Mouse (Mus musculus): ENCODE measurements at regions not wholly inside any gene's neighbourhood (a gene's known extent, or its start where the extent isn't known, plus 50 kb on each side); places are given as distances from the start of the nearest gene placed in this dataset.
"Not testable (repeated sequence)": the region's sequence is repeated elsewhere in the genome, so short reads cannot be mapped to it uniquely, and the experiment has no call there.

- not testable (repeated sequence) for H3K27me3 ChIP-seq; H3K4me1 ChIP-seq; H3K9ac ChIP-seq (replicated peaks); ATAC-seq (ENCODE audit: low FRiP score, low read depth); H3K27ac ChIP-seq (replicated peaks); H3K4me2 ChIP-seq (replicated peaks); H3K36me3 ChIP-seq; H3K9me3 ChIP-seq; H3K4me3 ChIP-seq
- WGBS = 74% methylated on average over 2 of the region's 2 CpGs
Measured at GRCm38 (mm10) chr1:14688041-14688440, 1405.1 kb downstream of the 4930444P10Rik start.

GRCm38 (mm10) chr1:14686172-14686571 is 1407.0 kb downstream of the 4930444P10Rik start:
- ATAC-seq (ENCODE audit: low FRiP score, low read depth) = no peak
- Histone ChIP-seq H3K4me3 (no peak overlapping the region), H3K4me2 (replicated peaks) (no peak overlapping the region), H3K9ac (replicated peaks) (no peak overlapping the region), H3K4me1 (no peaks in the 10 kb centered on the region), H3K9me3 (no peaks in the 10 kb centered on the region), H3K36me3 (no peaks in the 10 kb centered on the region), H3K27me3 (no peaks in the 10 kb centered on the region), H3K27ac (replicated peaks) (no peak overlapping the region)
- 48% methylated on average over 2 of the region's 2 CpGs for WGBS

GRCm38 (mm10) chr1:14680443-14680842 is 1412.7 kb downstream of the 4930444P10Rik start:
- Histone ChIP-seq H3K9me3 (no peaks in the 10 kb centered on the region), H3K9ac (replicated peaks) (no peak overlapping the region), H3K4me2 (replicated peaks) (no peak overlapping the region), H3K4me1 (no peaks in the 10 kb centered on the region), H3K4me3 (no peak overlapping the region), H3K27ac (replicated peaks) (no peak overlapping the region), H3K27me3 (no peaks in the 10 kb centered on the region), H3K36me3 (no peaks in the 10 kb centered on the region)
- WGBS = 90% methylated on average over 3 of the region's 3 CpGs
- ATAC-seq (ENCODE audit: low FRiP score, low read depth) = no peak

DNA sequence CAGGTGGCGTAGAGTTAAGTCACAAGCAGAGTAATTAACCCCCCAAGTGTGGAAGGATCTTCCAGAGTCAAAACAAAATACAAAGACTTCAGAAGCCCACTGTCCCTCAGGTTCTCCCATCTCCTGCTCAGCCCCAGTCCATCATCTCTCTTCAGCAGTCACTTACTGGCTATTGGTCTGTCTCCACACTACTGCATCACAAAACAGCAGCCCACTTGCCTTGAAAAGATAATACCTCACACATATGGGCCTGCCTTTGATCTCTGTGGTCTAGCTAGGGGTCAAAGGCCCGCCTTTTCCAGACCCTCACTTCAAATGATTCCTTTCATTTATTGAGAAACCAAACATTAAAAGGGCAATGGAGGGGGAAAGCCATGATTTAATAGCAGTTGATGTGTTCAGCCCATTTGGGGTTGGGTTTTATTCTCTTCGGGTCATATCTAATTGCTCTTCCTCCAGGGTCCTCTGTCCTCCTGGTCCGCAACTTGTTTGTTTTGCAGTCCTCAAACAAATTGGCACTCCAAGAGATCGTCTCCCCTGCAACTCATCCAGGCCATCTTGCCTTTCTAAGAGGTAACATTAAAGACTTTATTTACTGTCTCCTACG is 1420.6 kb downstream of the 4930444P10Rik start:
- no peaks in the 10 kb centered on the region for H3K36me3 ChIP-seq
- no peak overlapping the region for H3K4me2 ChIP-seq (replicated peaks)
- 39% methylated on average over 6 of the region's 6 CpGs for WGBS
- no peak overlapping the region for H3K9ac ChIP-seq (replicated peaks)
- no peaks in the 10 kb centered on the region for H3K9me3 ChIP-seq
- no peak overlapping the region for H3K27ac ChIP-seq (replicated peaks)
- H3K4me1 ChIP-seq = no peaks in the 10 kb centered on the region
- no peak for ATAC-seq (ENCODE audit: low FRiP score, low read depth)
- no peak overlapping the region for H3K4me3 ChIP-seq
- H3K27me3 ChIP-seq = no peaks in the 10 kb centered on the region

GRCm38 (mm10) chr1:14662706-14663312 is 1430.3 kb downstream of the 4930444P10Rik start:
- Histone ChIP-seq H3K27ac (replicated peaks) (no peak overlapping the region), H3K9ac (replicated peaks) (no peak overlapping the region), H3K9me3 (no peaks in the 10 kb centered on the region), H3K4me3 (no peak overlapping the region), H3K27me3 (no peaks in the 10 kb centered on the region), H3K36me3 (no peaks in the 10 kb centered on the region), H3K4me1 (no peaks in the 10 kb centered on the region), H3K4me2 (replicated peaks) (no peak overlapping the region)
- 89% methylated on average over 6 of the region's 6 CpGs for WGBS
- no peak for ATAC-seq (ENCODE audit: low FRiP score, low read depth)

- Histone ChIP-seq H3K27me3 (no peaks in the 10 kb centered on the region), H3K4me2 (replicated peaks) (no peak overlapping the region), H3K36me3 (no peaks in the 10 kb centered on the region), H3K9me3 (no peaks in the 10 kb centered on the region), H3K4me1 (no peaks in the 10 kb centered on the region), H3K4me3 (no peak overlapping the region), H3K27ac (replicated peaks) (no peak overlapping the region), H3K9ac (replicated peaks) (no peak overlapping the region)
- ATAC-seq (ENCODE audit: low FRiP score, low read depth) = no peak
- 80% methylated on average over 2 of the region's 2 CpGs for WGBS
Measured at GRCm38 (mm10) chr1:14661854-14662253, 1431.3 kb downstream of the 4930444P10Rik start.

- WGBS = 69% methylated on average over 2 of the region's 2 CpGs
- H3K4me3 ChIP-seq = no peak overlapping the region
- H3K27ac ChIP-seq (replicated peaks) = no peak overlapping the region
- no peaks in the 10 kb centered on the region for H3K4me1 ChIP-seq
- H3K4me2 ChIP-seq (replicated peaks) = no peak overlapping the region
- H3K9me3 ChIP-seq = no peaks in the 10 kb centered on the region
- no peak overlapping the region for H3K9ac ChIP-seq (replicated peaks)
- H3K36me3 ChIP-seq = no peaks in the 10 kb centered on the region
- no peak for ATAC-seq (ENCODE audit: low FRiP score, low read depth)
- H3K27me3 ChIP-seq = no peaks in the 10 kb centered on the region
Measured at GRCm38 (mm10) chr1:14650346-14650745, 1442.8 kb downstream of the 4930444P10Rik start.

DNA sequence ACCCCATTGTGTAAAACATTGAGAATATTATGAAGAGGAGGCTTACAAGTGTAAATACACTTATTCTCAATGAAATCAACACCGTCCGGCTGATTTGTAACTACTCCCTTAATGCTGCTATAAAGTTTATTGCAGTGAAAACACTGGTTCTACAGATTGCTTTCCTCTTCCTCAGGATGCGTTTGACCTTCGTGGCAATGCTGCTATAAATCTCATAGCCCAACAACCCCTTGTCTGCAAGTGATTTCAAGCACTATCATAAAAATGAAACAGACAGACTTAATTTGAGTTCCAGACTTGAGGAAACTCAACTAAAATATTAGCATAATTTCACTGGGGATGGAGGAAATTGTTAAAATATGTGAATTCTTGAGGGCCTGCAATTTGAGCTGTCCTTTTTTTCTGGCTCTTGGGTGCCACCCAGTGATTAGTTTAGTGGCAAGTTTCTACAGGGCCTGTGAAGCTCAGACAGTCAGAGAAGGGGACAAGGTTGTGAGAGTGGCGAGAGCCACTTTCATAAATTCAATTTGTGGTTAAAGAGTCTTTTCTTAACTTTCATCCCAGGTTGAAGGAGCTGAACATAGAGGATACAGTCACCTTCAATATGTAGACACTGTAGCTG is 1457.4 kb downstream of the 4930444P10Rik start:
- H3K36me3 ChIP-seq = no peaks in the 10 kb centered on the region

DNA sequence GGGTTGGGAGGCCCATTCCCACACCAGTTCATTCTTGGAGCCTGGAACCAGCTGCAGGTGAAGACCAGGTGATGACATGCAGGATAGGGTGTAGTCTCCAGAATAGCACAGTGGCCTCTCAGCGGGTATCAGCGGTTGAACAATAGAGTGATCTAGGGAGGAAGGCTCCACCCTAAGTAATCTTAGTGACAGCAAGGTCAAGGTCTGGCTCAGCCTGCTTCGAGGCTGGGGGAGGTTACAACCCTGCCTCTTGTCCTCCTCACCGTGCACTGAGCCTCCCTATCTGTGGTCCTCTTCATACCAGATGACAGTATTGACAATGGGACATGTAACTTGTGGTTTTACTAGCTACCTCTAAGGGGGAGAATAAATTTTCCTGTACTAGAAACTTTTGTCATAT is 1461.1 kb downstream of the 4930444P10Rik start:
- no peak overlapping the region for H3K4me3 ChIP-seq
- no peaks in the 10 kb centered on the region for H3K4me1 ChIP-seq
- no peak overlapping the region for H3K4me2 ChIP-seq (replicated peaks)
- H3K27ac ChIP-seq (replicated peaks) = no peak overlapping the region
- no peak for ATAC-seq (ENCODE audit: low FRiP score, low read depth)
- 27% methylated on average over 4 of the region's 4 CpGs for WGBS
- no peaks in the 10 kb centered on the region; the same call in 1 of the 2 replicates for H3K9me3 ChIP-seq
- no peaks in the 10 kb centered on the region for H3K27me3 ChIP-seq
- H3K9ac ChIP-seq (replicated peaks) = no peak overlapping the region
- H3K36me3 ChIP-seq = no peaks in the 10 kb centered on the region

More for the DNA sequence above, 1457.4 kb downstream of the 4930444P10Rik start:
- H3K4me2 ChIP-seq (replicated peaks) = no peak overlapping the region
- WGBS = 83% methylated on average over 5 of the region's 5 CpGs
- no peaks in the 10 kb centered on the region for H3K9me3 ChIP-seq
- no peak overlapping the region for H3K9ac ChIP-seq (replicated peaks)
- no peak for ATAC-seq (ENCODE audit: low FRiP score, low read depth)
- no peaks in the 10 kb centered on the region for H3K27me3 ChIP-seq
- H3K4me1 ChIP-seq = no peaks in the 10 kb centered on the region
- no peak overlapping the region for H3K27ac ChIP-seq (replicated peaks)
- H3K4me3 ChIP-seq = no peak overlapping the region

- H3K4me2 ChIP-seq (replicated peaks) = no peak overlapping the region
- no peaks in the 10 kb centered on the region for H3K36me3 ChIP-seq
- H3K9me3 ChIP-seq = no peaks in the 10 kb centered on the region; the same call in 1 of the 2 replicates
- no peak overlapping the region for H3K4me3 ChIP-seq
- no peak for ATAC-seq (ENCODE audit: low FRiP score, low read depth)
- H3K27me3 ChIP-seq = no peaks in the 10 kb centered on the region
- no peak overlapping the region for H3K27ac ChIP-seq (replicated peaks)
- 71% methylated on average over 6 of the region's 6 CpGs for WGBS
- no peak overlapping the region for H3K9ac ChIP-seq (replicated peaks)
- peaks cover 2% of the 10 kb centered on the region; the same call in 1 of the 2 replicates for H3K4me1 ChIP-seq
Measured at GRCm38 (mm10) chr1:14627204-14627603, 1465.9 kb downstream of the 4930444P10Rik start.

GRCm38 (mm10) chr1:14626685-14627084 is 1466.4 kb downstream of the 4930444P10Rik start:
- H3K4me3 ChIP-seq = no peak overlapping the region
- no peak overlapping the region for H3K27ac ChIP-seq (replicated peaks)
- no peaks in the 10 kb centered on the region for H3K36me3 ChIP-seq
- no peak overlapping the region for H3K9ac ChIP-seq (replicated peaks)
- no peak overlapping the region for H3K4me2 ChIP-seq (replicated peaks)
- H3K4me1 ChIP-seq = peaks cover 2% of the 10 kb centered on the region; the same call in 1 of the 2 replicates
- no peaks in the 10 kb centered on the region for H3K27me3 ChIP-seq
- ATAC-seq (ENCODE audit: low FRiP score, low read depth) = no peak
- 58% methylated on average over 4 of the region's 4 CpGs for WGBS
- H3K9me3 ChIP-seq = no peaks in the 10 kb centered on the region; the same call in 1 of the 2 replicates

- ATAC-seq (ENCODE audit: low FRiP score, low read depth) = no peak
- WGBS = 69% methylated on average over 5 of the region's 5 CpGs
Measured at GRCm38 (mm10) chr1:14620922-14621430, 1472.1 kb downstream of the 4930444P10Rik start.

More at GRCm38 (mm10) chr1:14620922-14621430, 1472.1 kb downstream of the 4930444P10Rik start:
- Histone ChIP-seq H3K27ac (replicated peaks) (no peak overlapping the region), H3K36me3 (no peaks in the 10 kb centered on the region), H3K4me3 (no peak overlapping the region), H3K4me1 (no peaks in the 10 kb centered on the region), H3K9me3 (no peaks in the 10 kb centered on the region), H3K27me3 (no peaks in the 10 kb centered on the region), H3K9ac (replicated peaks) (no peak overlapping the region), H3K4me2 (replicated peaks) (no peak overlapping the region)

Measured in midbrain, embryonic 12.5 days (tissue).